Mouse (Mus musculus): ENCODE data around the gene Enox1. TPM values are rescaled to one million over a fixed set of nuclear protein-coding genes. Genes with fewer than 3 reads are reported as not detected.

Enox1 gene
- total RNA-seq, 2 experiments from 2014 or later = 0.75 to 0.89 TPM

- peak in 1 of 2 experiments; percentile 15 for DNase-seq
Measured at GRCm38 (mm10) chr14:77574436-77574835, 417.9 kb downstream of the Enox1 start.

GRCm38 (mm10) chr14:77576411-77576810 lies 419.8 kb downstream of the Enox1 start:
- no peak for DNase-seq

GRCm38 (mm10) chr14:77577481-77578251 lies 421.1 kb downstream of the Enox1 start:
- DNase-seq = no peak

- DNase-seq = no peak
Measured at GRCm38 (mm10) chr14:77578355-77578754, 421.8 kb downstream of the Enox1 start.

- DNase-seq = peak in 1 of 2 experiments; percentile 24
Measured at GRCm38 (mm10) chr14:77580106-77580936, 423.8 kb downstream of the Enox1 start.

- peak in 1 of 2 experiments; percentile 30 for DNase-seq
Measured at GRCm38 (mm10) chr14:77580937-77581270, 424.3 kb downstream of the Enox1 start.

GRCm38 (mm10) chr14:77581616-77582015 lies 425.1 kb downstream of the Enox1 start:
- DNase-seq = no peak

- DNase-seq = no peak
Measured at GRCm38 (mm10) chr14:77584426-77584825, 427.9 kb downstream of the Enox1 start.

- peak; percentile 23 to 41 for DNase-seq
Measured at GRCm38 (mm10) chr14:77585031-77585800, 428.7 kb downstream of the Enox1 start.

GRCm38 (mm10) chr14:77586033-77586432 lies 429.5 kb downstream of the Enox1 start:
- peak; percentile 38 to 52 for DNase-seq

GRCm38 (mm10) chr14:77587182-77587581 lies 430.6 kb downstream of the Enox1 start:
- DNase-seq = no peak

GRCm38 (mm10) chr14:77593136-77593838 lies 436.7 kb downstream of the Enox1 start:
- no peak for DNase-seq

GRCm38 (mm10) chr14:77596216-77597175 lies 439.9 kb downstream of the Enox1 start:
- no peak for DNase-seq

- DNase-seq = no peak
Measured at GRCm38 (mm10) chr14:77599016-77599704, 442.6 kb downstream of the Enox1 start.

GRCm38 (mm10) chr14:77600773-77601172 lies 444.2 kb downstream of the Enox1 start:
- DNase-seq = no peak

- DNase-seq = no peak
Measured at GRCm38 (mm10) chr14:77601446-77601845, 444.9 kb downstream of the Enox1 start.

- DNase-seq = peak in 1 of 2 experiments; percentile 14
Measured at GRCm38 (mm10) chr14:77608182-77608839, 451.7 kb downstream of the Enox1 start.

GRCm38 (mm10) chr14:77615201-77615600 lies 458.6 kb downstream of the Enox1 start:
- no peak for DNase-seq

GRCm38 (mm10) chr14:77617250-77617649 lies 460.7 kb downstream of the Enox1 start:
- no peak for DNase-seq

All from heart, adult 18-20 months (tissue).